Mouse (Mus musculus) erythroblast, adult 5-6 weeks (primary cell): Measurements from ENCODE around the gene Yipf6. TPM values are rescaled to one million over a fixed set of nuclear protein-coding genes. Genes with fewer than 3 reads are reported as not detected.

ENCODE experiments used
- total RNA-seq, 2 experiments: library from RNA; stranded (forward) in 1 of 2; stranded (reverse) in 1 of 2; fragments of 150-400 nt in 1 of 2; fragments of 200-764, 138-1000 nt in 1 of 2; gene quantifications; 2 replicates each; pipeline versions ENCODE4 v1.2.3 to v1.2.4; 2015 to 2017; ENCODE audit warnings: low replicate concordance in 2 of 2

The Yipf6 gene
- total RNA-seq, 2 experiments from 2014 or later = 6.9 to 9.6 TPM

Other genes starting within 250 kb of the Yipf6 start
- gene Ophn1, start 45.3 kb upstream of the Yipf6 start, total RNA-seq (2015; ENCODE audit: low replicate concordance) = 0.63 and 3.3 TPM in 2 replicates
- 0.14 and 0.34 TPM in 2 replicates for gene Ophn1, start 45.3 kb upstream of the Yipf6 start, total RNA-seq (2017; ENCODE audit: low replicate concordance)
- 1.3 and 7.9 TPM in 2 replicates for gene Stard8, start 66.9 kb downstream of the Yipf6 start, total RNA-seq (2015; ENCODE audit: low replicate concordance)
- 1.4 and 7.0 TPM in 2 replicates for gene Stard8, start 66.9 kb downstream of the Yipf6 start, total RNA-seq (2017; ENCODE audit: low replicate concordance)
- gene Efnb1, start 199.8 kb downstream of the Yipf6 start, total RNA-seq (2015; ENCODE audit: low replicate concordance) = 0.21 TPM in 1 of 2 replicates, not detected in the other
- 0.28 TPM in 1 of 2 replicates, not detected in the other for gene Efnb1, start 199.8 kb downstream of the Yipf6 start, total RNA-seq (2017; ENCODE audit: low replicate concordance)